Mouse (Mus musculus): ENCODE measurements around the gene Sobp.

GRCm38 (mm10) chr10:43217361-43217900 is 43.1 kb upstream of the Sobp start:
- TF ChIP-seq ZC3H11A (IDR thresholded peaks at IDR 0.05; ENCODE audit: borderline replicate concordance, low read depth, low read length) (no peak), CHD2 (IDR thresholded peaks at IDR 0.05; ENCODE audit: low read depth, low read length) (no peak)
